Mouse (Mus musculus): ENCODE measurements at regions not wholly inside any gene's neighbourhood (a gene's known extent, or its start where the extent isn't known, plus 50 kb on each side); places are given as distances from the start of the nearest gene placed in this dataset.
A peak's percentile ranks its signal among the peaks of the same experiment; 100 is the strongest.

DNA sequence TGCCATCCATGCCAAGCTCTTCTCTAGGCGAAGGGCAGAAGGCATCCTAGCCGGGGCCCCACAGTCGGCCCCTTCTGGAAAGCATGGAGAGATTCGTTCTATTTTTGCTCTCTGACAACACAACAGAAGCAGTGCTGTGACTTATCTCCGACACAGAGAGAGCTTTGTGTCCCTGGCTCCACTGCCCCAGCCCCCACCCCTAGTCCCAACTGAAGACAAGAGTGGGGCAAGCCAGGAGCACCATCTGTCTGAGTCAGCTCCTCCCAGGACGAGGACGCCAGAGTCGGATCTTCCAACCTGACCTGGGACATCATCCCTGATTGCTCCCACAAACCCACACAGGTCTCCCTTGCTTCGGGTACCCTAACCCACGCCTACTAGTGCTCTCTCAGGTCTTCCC lies 71.9 kb upstream of the Otos start:
- no peak overlapping the region for H3K4me2 ChIP-seq (ENCODE audit: low read length)
- no peak overlapping the region for H3K9ac ChIP-seq (ENCODE audit: low read length)
- no peaks in the 10 kb centered on the region for H3K27me3 ChIP-seq (replicated peaks; ENCODE audit: control insufficient read depth, insufficient read depth, low read length)
- no peak overlapping the region for H3K27ac ChIP-seq (ENCODE audit: low read depth, low read length)
- no peaks in the 10 kb centered on the region for H3K9me3 ChIP-seq (replicated peaks; ENCODE audit: control insufficient read depth, low read length)
- H3K4me1 ChIP-seq (ENCODE audit: control insufficient read depth, insufficient read depth, low read length), result no peaks in the 10 kb centered on the region
- H3K36me3 ChIP-seq (ENCODE audit: control insufficient read depth, insufficient read depth, low read length), result no peaks in the 10 kb centered on the region
- ATAC-seq (no peak), DNase-seq (ENCODE audit: low spot score) (no peak)
- no peak overlapping the region for H3K4me3 ChIP-seq (ENCODE audit: low read depth, low read length)
- 67% methylated on average over 10 of the region's 10 CpGs for WGBS

GRCm38 (mm10) chr1:92719864-92720263 lies 71.2 kb upstream of the Otos start:
- Histone ChIP-seq H3K27ac (ENCODE audit: low read depth, low read length) (no peak overlapping the region), H3K9ac (ENCODE audit: low read length) (no peak overlapping the region), H3K9me3 (replicated peaks; ENCODE audit: control insufficient read depth, low read length) (no peaks in the 10 kb centered on the region), H3K36me3 (ENCODE audit: control insufficient read depth, insufficient read depth, low read length) (no peaks in the 10 kb centered on the region), H3K4me3 (ENCODE audit: low read depth, low read length) (no peak overlapping the region), H3K4me1 (ENCODE audit: control insufficient read depth, insufficient read depth, low read length) (no peaks in the 10 kb centered on the region), H3K27me3 (replicated peaks; ENCODE audit: control insufficient read depth, insufficient read depth, low read length) (no peaks in the 10 kb centered on the region), H3K4me2 (ENCODE audit: low read length) (no peak overlapping the region)
- ATAC-seq, result no peak
- no peak for DNase-seq (ENCODE audit: low spot score)
- 94% methylated on average over 6 of the region's 6 CpGs for WGBS

- H3K36me3 ChIP-seq (ENCODE audit: control insufficient read depth, insufficient read depth, low read length), result no peaks in the 10 kb centered on the region
- H3K9ac ChIP-seq (ENCODE audit: low read length), result no peak overlapping the region
- H3K4me2 ChIP-seq (ENCODE audit: low read length), result no peak overlapping the region
- no peak for DNase-seq (ENCODE audit: low spot score)
- no peak overlapping the region for H3K4me3 ChIP-seq (ENCODE audit: low read depth, low read length)
- H3K9me3 ChIP-seq (replicated peaks; ENCODE audit: control insufficient read depth, low read length), result no peaks in the 10 kb centered on the region
- no peaks in the 10 kb centered on the region for H3K4me1 ChIP-seq (ENCODE audit: control insufficient read depth, insufficient read depth, low read length)
- WGBS, result 84% methylated on average over 4 of the region's 4 CpGs
- ATAC-seq, result no peak
- H3K27me3 ChIP-seq (replicated peaks; ENCODE audit: control insufficient read depth, insufficient read depth, low read length), result no peaks in the 10 kb centered on the region
- no peak overlapping the region for H3K27ac ChIP-seq (ENCODE audit: low read depth, low read length)
Observed at GRCm38 (mm10) chr1:92718108-92718507, 69.5 kb upstream of the Otos start.

DNA sequence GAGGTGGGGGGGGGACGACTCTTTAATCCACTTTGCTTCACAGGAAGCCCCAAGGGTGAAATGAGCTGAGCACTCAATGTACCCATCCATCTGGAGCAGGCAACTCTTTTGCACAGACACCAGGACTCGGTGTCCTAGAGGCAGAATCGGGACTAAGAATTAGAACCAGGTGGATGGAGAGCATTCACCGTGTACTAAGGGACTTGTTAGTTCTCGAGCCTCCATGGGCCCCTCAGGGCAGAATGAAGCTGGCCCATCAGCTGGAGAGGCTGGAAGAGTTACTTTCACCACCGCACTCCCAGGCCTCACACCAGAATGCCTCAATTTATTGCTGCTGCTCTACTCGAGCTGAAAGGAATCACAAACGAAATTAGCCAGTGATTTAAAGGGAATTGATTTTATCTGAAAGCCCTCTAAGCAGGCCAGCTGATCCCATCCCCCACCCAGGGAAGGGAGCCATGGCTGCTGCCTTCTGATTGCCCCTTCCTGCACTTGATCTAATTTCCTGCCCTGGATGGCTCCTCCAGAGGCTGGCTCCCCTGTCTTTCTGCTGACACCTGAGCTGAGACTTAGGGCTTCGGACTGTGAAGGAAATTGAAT lies 66.2 kb upstream of the Otos start:
- WGBS, result 44% methylated on average over 9 of the region's 9 CpGs
- no peak overlapping the region for H3K9ac ChIP-seq (ENCODE audit: low read length)
- ATAC-seq, result no peak
- H3K9me3 ChIP-seq (replicated peaks; ENCODE audit: control insufficient read depth, low read length), result no peaks in the 10 kb centered on the region
- no peak overlapping the region for H3K4me2 ChIP-seq (ENCODE audit: low read length)
- H3K4me1 ChIP-seq (ENCODE audit: control insufficient read depth, insufficient read depth, low read length), result no peaks in the 10 kb centered on the region
- H3K27ac ChIP-seq (ENCODE audit: low read depth, low read length), result no peak overlapping the region
- no peak overlapping the region for H3K4me3 ChIP-seq (ENCODE audit: low read depth, low read length)
- no peak for DNase-seq (ENCODE audit: low spot score)
- H3K36me3 ChIP-seq (ENCODE audit: control insufficient read depth, insufficient read depth, low read length), result no peaks in the 10 kb centered on the region
- H3K27me3 ChIP-seq (replicated peaks; ENCODE audit: control insufficient read depth, insufficient read depth, low read length), result no peaks in the 10 kb centered on the region

DNA sequence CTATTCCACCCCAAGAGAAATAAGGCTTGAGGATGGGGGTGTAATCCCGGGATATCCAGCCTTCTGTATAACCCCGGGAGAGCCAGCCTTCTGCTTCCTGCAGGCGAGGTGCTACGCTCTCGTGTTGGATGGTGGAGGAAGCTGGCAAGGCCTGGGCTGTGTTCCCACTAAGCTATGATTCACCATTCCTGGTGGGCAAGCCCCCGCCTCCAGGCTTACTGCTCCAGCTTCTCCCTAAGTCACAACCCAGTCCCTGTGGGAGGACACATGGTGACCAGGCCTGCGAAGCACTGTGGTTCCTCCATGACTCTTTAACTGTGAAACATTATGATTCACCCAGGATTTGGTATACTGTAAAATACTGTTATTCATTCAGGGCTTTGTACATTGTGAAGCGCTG lies 63.7 kb upstream of the Otos start:
- no peak overlapping the region for H3K4me3 ChIP-seq (ENCODE audit: low read depth, low read length)
- DNase-seq (ENCODE audit: low spot score) (no peak), ATAC-seq (no peak)
- H3K4me1 ChIP-seq (ENCODE audit: control insufficient read depth, insufficient read depth, low read length), result peaks cover 7% of the 10 kb centered on the region
- no peaks in the 10 kb centered on the region for H3K27me3 ChIP-seq (replicated peaks; ENCODE audit: control insufficient read depth, insufficient read depth, low read length)
- no peak overlapping the region for H3K27ac ChIP-seq (ENCODE audit: low read depth, low read length)
- no peaks in the 10 kb centered on the region for H3K9me3 ChIP-seq (replicated peaks; ENCODE audit: control insufficient read depth, low read length)
- WGBS, result 88% methylated on average over 8 of the region's 8 CpGs
- H3K4me2 ChIP-seq (ENCODE audit: low read length), result no peak overlapping the region
- no peak overlapping the region for H3K9ac ChIP-seq (ENCODE audit: low read length)
- H3K36me3 ChIP-seq (ENCODE audit: control insufficient read depth, insufficient read depth, low read length), result no peaks in the 10 kb centered on the region

- DNase-seq (ENCODE audit: low spot score), result no peak
- H3K4me2 ChIP-seq (ENCODE audit: low read length), result no peak overlapping the region
- 83% methylated on average over 2 of the region's 2 CpGs for whole genome bisulfite sequencing
- H3K36me3 ChIP-seq (ENCODE audit: control insufficient read depth, insufficient read depth, low read length), result no peaks in the 10 kb centered on the region
- no peak for ATAC-seq
- no peak overlapping the region for H3K27ac ChIP-seq (ENCODE audit: low read depth, low read length)
- no peak overlapping the region for H3K4me3 ChIP-seq (ENCODE audit: low read depth, low read length)
- no peak overlapping the region for H3K9ac ChIP-seq (ENCODE audit: low read length)
- peaks cover 7% of the 10 kb centered on the region for H3K4me1 ChIP-seq (ENCODE audit: control insufficient read depth, insufficient read depth, low read length)
- H3K9me3 ChIP-seq (replicated peaks; ENCODE audit: control insufficient read depth, low read length), result no peaks in the 10 kb centered on the region
- no peaks in the 10 kb centered on the region for H3K27me3 ChIP-seq (replicated peaks; ENCODE audit: control insufficient read depth, insufficient read depth, low read length)
Observed at GRCm38 (mm10) chr1:92710321-92710839, 61.7 kb upstream of the Otos start.

DNA sequence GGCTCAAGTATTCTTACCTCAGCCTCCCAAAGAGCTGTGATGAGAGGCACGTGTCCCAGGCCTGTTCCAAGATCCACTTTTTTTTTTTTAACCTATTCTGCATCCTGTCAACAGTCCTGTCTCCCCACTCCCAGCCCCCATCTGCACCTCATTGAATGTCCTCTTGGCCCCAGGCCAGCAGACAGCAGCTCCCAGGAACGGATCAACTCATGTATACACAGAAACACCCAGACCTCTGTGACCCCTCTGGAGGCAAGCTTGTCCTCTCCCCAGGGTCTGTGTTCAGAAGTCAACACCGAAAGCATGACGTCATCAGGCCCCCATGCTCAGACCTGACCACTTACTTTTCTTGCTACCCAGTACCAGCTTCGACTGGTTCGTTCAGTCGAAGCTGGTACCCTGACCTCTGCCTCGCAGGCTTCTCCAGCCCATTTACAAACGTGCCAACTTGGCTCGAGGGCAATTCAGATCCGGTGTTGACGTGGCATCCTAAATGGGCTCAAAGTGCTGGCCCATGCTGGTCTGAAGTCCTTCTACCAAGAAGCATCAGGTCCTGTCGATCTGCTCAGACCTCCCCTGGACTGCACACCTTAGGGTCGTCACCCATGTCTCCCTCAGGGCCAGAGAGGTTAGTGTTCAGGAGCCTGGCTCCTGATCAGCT lies 60.7 kb upstream of the Otos start:
- no peaks in the 10 kb centered on the region for H3K9me3 ChIP-seq (replicated peaks; ENCODE audit: control insufficient read depth, low read length)
- H3K4me3 ChIP-seq (ENCODE audit: low read depth, low read length), result no peak overlapping the region
- H3K36me3 ChIP-seq (ENCODE audit: control insufficient read depth, insufficient read depth, low read length), result no peaks in the 10 kb centered on the region
- DNase-seq (ENCODE audit: low spot score) (peak; percentile 37), ATAC-seq (peak; percentile 26; the same call in 1 of the 2 replicates)
- no peak overlapping the region for H3K27ac ChIP-seq (ENCODE audit: low read depth, low read length)
- H3K27me3 ChIP-seq (replicated peaks; ENCODE audit: control insufficient read depth, insufficient read depth, low read length), result no peaks in the 10 kb centered on the region
- no peak overlapping the region for H3K9ac ChIP-seq (ENCODE audit: low read length)
- H3K4me1 ChIP-seq (ENCODE audit: control insufficient read depth, insufficient read depth, low read length), result peaks cover 7% of the 10 kb centered on the region
- 66% methylated on average over 14 of the region's 14 CpGs for WGBS
- no peak overlapping the region for H3K4me2 ChIP-seq (ENCODE audit: low read length)

- WGBS, result 94% methylated on average over 19 of the region's 19 CpGs
- ATAC-seq (no peak), DNase-seq (ENCODE audit: low spot score) (no peak)
- Histone ChIP-seq H3K4me1 (ENCODE audit: control insufficient read depth, insufficient read depth, low read length) (peaks cover 7% of the 10 kb centered on the region), H3K36me3 (ENCODE audit: control insufficient read depth, insufficient read depth, low read length) (no peaks in the 10 kb centered on the region), H3K27ac (ENCODE audit: low read depth, low read length) (no peak overlapping the region), H3K27me3 (replicated peaks; ENCODE audit: control insufficient read depth, insufficient read depth, low read length) (no peaks in the 10 kb centered on the region), H3K9me3 (replicated peaks; ENCODE audit: control insufficient read depth, low read length) (no peaks in the 10 kb centered on the region), H3K9ac (ENCODE audit: low read length) (no peak overlapping the region), H3K4me3 (ENCODE audit: low read depth, low read length) (no peak overlapping the region), H3K4me2 (ENCODE audit: low read length) (no peak overlapping the region)
Observed at GRCm38 (mm10) chr1:92707917-92708897, 59.6 kb upstream of the Otos start.
